Mouse (Mus musculus) ES-E14 (cell line): Measurements from ENCODE around the gene Kxd1. TPM values are rescaled to one million over a fixed set of nuclear protein-coding genes. Genes with fewer than 3 reads are reported as not detected.

Source experiments
- DNase-seq: peaks from one replicate; pipeline ENCODE4 v3.0.0-alpha.2; 2013; ENCODE audit warnings: low read depth, low spot score
- H3K27ac ChIP-seq: 2 replicates; pipeline ENCODE4 v1.5.1; 2012; ENCODE audit warnings: low read depth, mild to moderate bottlenecking, low read length, moderate library complexity, mixed read lengths; ENCODE audit not compliant: poor library complexity, insufficient read depth, severe bottlenecking
- H3K36me3 ChIP-seq: 2 replicates; pipeline ENCODE4 v1.6.1; 2012; ENCODE audit warnings: mild to moderate bottlenecking, low read length, moderate library complexity, mixed read lengths; ENCODE audit not compliant: control insufficient read depth, poor library complexity, insufficient read depth, severe bottlenecking
- H3K4me1 ChIP-seq, 2 experiments: fragments of 150-350 bp in 1 of 2; sonication (generic) in 1 of 2; 2 replicates each; pipeline ENCODE4 v1.6.1; 2012; ENCODE audit warnings: low read length in 2 of 2, mild to moderate bottlenecking in 1 of 2, mixed read lengths in 1 of 2; ENCODE audit not compliant: control insufficient read depth in 2 of 2, insufficient read depth in 2 of 2, poor library complexity in 1 of 2
- H3K4me3 ChIP-seq, 2 experiments: fragments of 150-350 bp in 1 of 2; sonication (generic) in 1 of 2; 2 replicates each; pipeline ENCODE4 v1.5.1; 2012; ENCODE audit warnings: low read length in 2 of 2, low read depth in 1 of 2, mild to moderate bottlenecking in 1 of 2, mixed read lengths in 1 of 2; ENCODE audit not compliant: insufficient read depth in 1 of 2, poor library complexity in 1 of 2, severe bottlenecking in 1 of 2
- H3K9ac ChIP-seq: 2 replicates; pipeline ENCODE4 v1.6.1; 2012; ENCODE audit warnings: low read depth, mild to moderate bottlenecking, low read length, mixed read lengths; ENCODE audit not compliant: poor library complexity, insufficient read depth, severe bottlenecking
- H3K9me3 ChIP-seq: fragments of 150-350 bp; sonication (generic); 2 replicates; pipeline ENCODE4 v1.6.1; 2012; ENCODE audit warnings: low read depth, mild to moderate bottlenecking, low read length; ENCODE audit not compliant: control insufficient read depth, insufficient read depth
- CHD2 ChIP-seq: IDR thresholded peaks from 2 replicates; pipeline ENCODE4 v1.6.1; 2014; ENCODE audit warnings: mild to moderate bottlenecking, low read depth, low read length, inconsistent platforms
- HCFC1 ChIP-seq: IDR thresholded peaks from 2 replicates; pipeline ENCODE4 v1.6.1; 2012; ENCODE audit warnings: low read length, inconsistent platforms, borderline replicate concordance; ENCODE audit not compliant: insufficient read depth
- MAFK ChIP-seq: IDR thresholded peaks from 2 replicates; pipeline ENCODE4 v1.6.1; 2014; ENCODE audit warnings: mild to moderate bottlenecking, low read depth, low read length, inconsistent platforms; ENCODE audit not compliant: insufficient read depth
- ZC3H11A ChIP-seq: IDR thresholded peaks from 2 replicates; pipeline ENCODE4 v1.6.1; 2012; ENCODE audit warnings: low read depth, mild to moderate bottlenecking, inconsistent platforms, low read length, borderline replicate concordance
- ZNF384 ChIP-seq: IDR thresholded peaks from 2 replicates; pipeline ENCODE4 v1.6.1; 2012; ENCODE audit warnings: low read depth, low read length, inconsistent platforms
- in situ Hi-C, 2 experiments: fragments of 600-800 bp; cut with MboI; formaldehyde crosslinking; loops; one replicate each; pipeline ENCODE4 v1.15.1; 2025; ENCODE audit warnings: low sequenced_read_pairs in 2 of 2, inconsistent platforms in 1 of 2; ENCODE audit not compliant: unreplicated experiment in 2 of 2
- total RNA-seq: library from RNA; depleted of rRNA; stranded (reverse); fragments of 300-350 nt; gene quantifications from 2 replicates; pipeline ENCODE4 v1.2.3, GENCODE M21; 2012

Kxd1 gene
- total RNA-seq, 1 experiment: 35.3 TPM

DNA sequence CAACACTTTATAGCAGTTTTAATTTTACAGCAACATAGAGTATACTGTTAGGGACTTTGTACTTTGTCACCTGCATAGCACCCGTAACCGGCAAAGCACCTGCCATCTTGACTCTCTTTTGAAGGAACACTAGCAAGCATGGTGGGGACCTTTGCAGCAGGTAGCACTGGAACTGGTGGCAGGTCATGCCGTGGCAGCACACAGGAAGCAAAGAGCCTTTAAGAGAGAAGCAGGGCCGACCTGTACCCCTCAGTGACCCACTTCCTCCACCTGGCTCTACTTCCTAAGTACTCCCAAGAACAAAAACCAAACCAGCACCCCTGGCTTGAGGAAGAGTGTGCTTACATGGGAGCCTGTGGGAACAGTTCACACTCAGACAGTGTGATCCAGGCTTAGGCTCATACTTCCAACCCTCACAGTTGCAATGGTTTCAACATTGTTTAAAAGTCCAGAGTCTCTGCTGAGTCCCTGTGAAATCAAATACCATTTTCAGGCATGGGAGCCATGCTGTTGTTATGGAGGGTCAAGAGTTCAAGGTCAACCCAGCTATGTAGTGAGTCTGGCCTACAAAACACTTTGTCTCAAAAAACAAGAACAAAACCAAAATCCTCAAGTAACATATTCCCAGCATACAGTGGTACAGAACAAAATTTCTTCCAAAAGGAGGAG, 27.5 kb upstream of the Kxd1 start:
- H3K4me1 ChIP-seq: peaks cover 1 to 7% of the 10 kb centered on the region in 2 experiments; a peak in 3 of 4 replicates
- DNase-seq: no peak
- H3K36me3 ChIP-seq: no peaks in the 10 kb centered on the region; the same call in 1 of the 2 replicates
- H3K9me3 ChIP-seq: no peaks in the 10 kb centered on the region
- H3K27ac ChIP-seq: no peak overlapping the region
- H3K4me3 ChIP-seq: no peak overlapping the region
- TF ChIP-seq ZC3H11A (no peak), HCFC1 (no peak), CHD2 (no peak), MAFK (no peak), ZNF384 (no peak)
- H3K9ac ChIP-seq: no peak overlapping the region
- in situ Hi-C loops: no loop called here

DNA sequence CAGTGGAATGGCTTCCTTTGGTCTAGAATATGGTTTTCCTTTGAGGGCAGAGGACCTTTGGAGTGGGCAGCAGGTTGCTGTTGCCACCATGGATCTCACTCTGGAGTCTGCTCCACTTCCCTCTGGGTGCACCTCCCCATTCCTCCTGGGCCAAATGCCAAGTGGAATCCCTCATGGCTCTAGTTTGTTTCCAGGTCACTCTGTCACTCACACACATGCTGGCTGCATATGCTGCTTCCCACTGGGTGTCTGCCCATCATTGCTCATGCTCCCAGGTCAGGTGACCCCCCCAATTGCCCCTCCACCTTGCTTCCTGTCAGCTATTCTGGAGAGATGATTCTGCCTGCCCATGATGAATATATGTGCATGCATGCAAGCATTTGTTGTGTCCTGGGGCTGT, 26.0 kb upstream of the Kxd1 start:
- no peak overlapping the region for H3K27ac ChIP-seq
- TF ChIP-seq ZNF384 (no peak), HCFC1 (no peak), MAFK (no peak), CHD2 (no peak), ZC3H11A (no peak)
- H3K9me3 ChIP-seq: no peaks in the 10 kb centered on the region
- no peak for DNase-seq
- no peaks in the 10 kb centered on the region for H3K36me3 ChIP-seq
- no peak overlapping the region for H3K9ac ChIP-seq
- in situ Hi-C loops: no loop called here
- H3K4me3 ChIP-seq: no peak overlapping the region
- H3K4me1 ChIP-seq: peaks cover 1 to 7% of the 10 kb centered on the region in 2 experiments; a peak in 3 of 4 replicates

DNA sequence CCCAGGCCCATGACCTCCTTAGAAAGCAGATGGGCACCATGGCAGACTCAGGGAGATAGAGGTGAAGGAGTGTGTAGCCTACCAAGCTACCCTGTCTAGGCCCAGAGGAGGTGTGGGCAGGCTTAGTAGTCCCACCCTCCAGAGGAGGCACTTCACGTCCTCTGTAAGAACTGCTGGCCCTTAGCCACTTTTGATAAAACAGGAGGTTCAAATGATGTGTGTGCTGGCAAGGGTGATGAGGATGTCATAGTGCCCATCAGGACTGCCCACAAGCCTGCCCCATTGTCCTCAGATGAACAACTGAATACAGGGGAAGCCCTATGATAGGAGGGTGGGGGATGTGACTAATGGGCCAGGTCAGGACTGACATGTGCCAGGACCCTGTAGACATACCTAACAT, 25.1 kb upstream of the Kxd1 start:
- TF ChIP-seq ZC3H11A: no peak
- no peak for TF ChIP-seq HCFC1
- TF ChIP-seq MAFK: no peak
- no peak for TF ChIP-seq ZNF384
- TF ChIP-seq CHD2: no peak
- no peaks in the 10 kb centered on the region for H3K36me3 ChIP-seq
- DNase-seq: no peak
- H3K9me3 ChIP-seq: no peaks in the 10 kb centered on the region
- H3K27ac ChIP-seq: no peak overlapping the region
- no peak overlapping the region for H3K4me3 ChIP-seq
- in situ Hi-C loops: no loop called here
- peaks cover 1 to 3% of the 10 kb centered on the region in 2 experiments; a peak in 2 of 4 replicates for H3K4me1 ChIP-seq
- H3K9ac ChIP-seq: no peak overlapping the region

DNA sequence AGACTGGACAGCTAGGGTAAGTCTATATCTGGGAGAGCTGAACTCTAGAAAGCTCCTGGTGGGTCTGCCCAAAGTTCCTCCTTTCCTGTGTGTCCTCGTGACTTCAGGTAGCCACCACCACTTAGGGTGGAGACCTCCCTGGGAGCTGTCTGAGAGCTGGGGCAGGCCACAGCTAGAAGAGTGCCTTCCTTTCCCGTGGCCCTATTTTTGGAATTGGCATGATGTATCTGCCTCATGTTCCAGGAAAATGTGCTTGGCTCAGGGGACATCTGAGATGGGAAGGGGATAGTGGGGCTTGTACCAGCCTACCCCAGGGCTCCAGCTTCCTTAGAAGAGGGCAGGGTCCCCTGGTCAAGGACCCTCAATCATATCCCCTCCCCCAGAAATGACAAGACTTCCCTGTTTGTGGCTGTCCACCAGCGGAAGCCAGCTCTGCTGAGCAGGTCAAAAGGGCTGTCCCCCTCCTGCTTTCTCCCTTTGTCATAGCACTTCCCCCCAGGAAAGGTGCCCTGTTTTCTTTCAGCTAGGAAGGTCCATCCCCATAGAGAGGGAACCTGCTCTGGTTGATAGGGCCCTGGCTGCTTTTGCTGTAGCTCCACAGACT, 23.9 kb upstream of the Kxd1 start:
- H3K4me1 ChIP-seq: peaks cover 1 to 3% of the 10 kb centered on the region in 2 experiments; a peak in 2 of 4 replicates
- H3K27ac ChIP-seq: no peak overlapping the region
- H3K36me3 ChIP-seq: no peaks in the 10 kb centered on the region
- no peak for DNase-seq
- TF ChIP-seq CHD2: no peak
- TF ChIP-seq HCFC1: no peak
- TF ChIP-seq ZC3H11A: no peak
- TF ChIP-seq MAFK: no peak
- no peak for TF ChIP-seq ZNF384
- no peak overlapping the region for H3K4me3 ChIP-seq
- no peak overlapping the region for H3K9ac ChIP-seq
- in situ Hi-C loops: no loop called here
- H3K9me3 ChIP-seq: no peaks in the 10 kb centered on the region
